Mouse (Mus musculus) forelimb bud, embryonic 11.5 days (tissue): ENCODE data around the gene Atp6v0b.

ENCODE experiments used
- DNase-seq: peaks from one replicate; pipeline ENCODE4 v3.0.0-alpha.2; 2012; ENCODE audit warnings: low read depth, low spot score

Gene Atp6v0b

DNA sequence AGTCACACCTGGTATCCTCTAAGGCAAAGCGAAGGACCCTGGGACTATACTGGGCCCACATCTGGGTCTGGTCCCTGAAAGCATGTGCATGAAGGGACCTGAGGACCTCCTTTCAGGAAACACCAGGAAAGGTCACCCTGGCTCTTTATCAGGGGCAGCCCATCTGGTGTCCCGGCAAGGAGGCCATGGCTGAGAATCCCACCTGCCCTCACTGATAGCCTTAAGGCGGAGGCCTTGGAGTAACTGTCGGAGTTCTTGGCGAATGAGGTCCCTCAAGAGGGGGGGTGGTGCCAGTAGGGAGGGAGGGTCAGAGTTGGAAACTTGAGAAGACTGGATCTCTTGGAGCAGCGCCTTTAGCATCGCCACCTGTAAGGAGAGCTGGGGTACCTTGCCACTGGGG, 15.3 kb downstream of the Atp6v0b start:
- no peak for DNase-seq

DNA sequence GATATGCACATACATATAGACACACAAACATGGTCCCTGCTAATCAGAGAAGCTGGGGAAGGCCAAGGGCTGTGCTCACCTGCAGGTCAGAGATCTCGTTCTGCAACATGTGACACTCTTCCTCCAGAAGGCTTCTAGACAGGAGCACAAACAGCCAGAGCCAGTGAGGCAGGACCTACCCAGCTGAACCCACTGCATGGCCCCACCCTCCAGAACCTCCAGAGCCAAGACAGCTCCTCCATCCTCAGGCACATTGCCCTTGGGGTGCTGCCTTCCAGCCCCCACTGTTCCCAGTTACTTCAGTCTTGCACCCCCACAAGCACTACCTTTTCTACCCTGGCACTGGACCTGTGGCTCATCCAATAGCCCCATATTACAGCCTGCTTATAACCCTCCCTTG, 16.7 kb downstream of the Atp6v0b start:
- no peak for DNase-seq

DNA sequence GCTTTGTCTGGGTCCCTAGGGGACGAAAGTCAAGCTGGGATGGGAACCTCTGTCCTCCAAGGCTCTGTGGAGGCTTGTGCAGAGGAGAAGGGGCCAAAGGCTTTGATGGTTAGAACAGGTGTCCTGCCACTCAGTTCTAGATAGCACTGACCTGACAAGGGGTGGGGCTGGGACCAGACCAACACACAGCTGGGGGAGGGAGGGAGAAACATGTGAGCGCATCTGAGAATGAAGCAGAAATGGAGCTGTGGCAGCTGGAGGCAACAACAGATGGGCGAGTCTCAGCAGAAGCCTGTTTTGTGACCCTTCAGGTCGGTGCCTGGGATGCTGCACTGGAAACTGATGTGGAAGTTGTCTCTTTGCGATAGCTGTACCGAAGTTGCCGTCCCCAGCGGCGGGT, 17.8 kb downstream of the Atp6v0b start:
- DNase-seq = no peak

DNA sequence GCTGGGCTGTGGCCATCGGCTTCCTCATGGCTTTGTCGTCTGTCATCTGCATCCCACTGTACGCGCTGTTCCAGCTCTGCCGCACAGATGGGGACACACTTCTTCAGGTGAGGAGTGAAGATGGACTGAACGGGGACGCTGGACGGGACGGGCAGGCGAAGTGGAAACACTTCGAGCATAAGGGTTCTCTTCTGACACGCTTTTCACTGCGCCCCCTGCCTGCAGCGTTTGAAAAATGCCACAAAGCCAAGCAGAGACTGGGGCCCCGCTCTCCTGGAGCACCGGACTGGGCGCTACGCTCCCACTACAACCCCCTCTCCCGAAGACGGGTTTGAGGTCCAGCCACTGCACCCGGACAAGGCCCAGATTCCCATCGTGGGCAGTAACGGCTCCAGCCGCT, 19.3 kb downstream of the Atp6v0b start:
- no peak for DNase-seq

DNA sequence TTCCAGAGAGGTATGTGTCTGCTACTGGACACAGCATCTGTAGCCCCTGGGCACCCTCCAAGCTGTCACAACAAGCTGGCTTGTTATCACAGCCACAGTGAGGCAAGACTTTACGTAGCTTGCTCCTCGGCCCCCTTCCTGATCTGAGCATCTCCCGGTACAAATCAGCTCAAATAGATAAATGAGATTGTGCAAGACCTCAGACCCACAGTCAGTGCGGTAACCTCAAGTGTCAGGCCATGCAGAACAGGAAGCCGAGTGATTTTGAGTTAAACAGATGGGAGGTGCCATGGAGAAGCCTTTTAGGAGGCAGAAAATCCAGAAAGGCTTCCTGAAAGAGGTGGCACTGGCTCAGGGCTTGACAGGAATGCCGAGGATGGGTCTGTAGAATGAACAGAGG, 20.1 kb downstream of the Atp6v0b start:
- no peak for DNase-seq

DNA sequence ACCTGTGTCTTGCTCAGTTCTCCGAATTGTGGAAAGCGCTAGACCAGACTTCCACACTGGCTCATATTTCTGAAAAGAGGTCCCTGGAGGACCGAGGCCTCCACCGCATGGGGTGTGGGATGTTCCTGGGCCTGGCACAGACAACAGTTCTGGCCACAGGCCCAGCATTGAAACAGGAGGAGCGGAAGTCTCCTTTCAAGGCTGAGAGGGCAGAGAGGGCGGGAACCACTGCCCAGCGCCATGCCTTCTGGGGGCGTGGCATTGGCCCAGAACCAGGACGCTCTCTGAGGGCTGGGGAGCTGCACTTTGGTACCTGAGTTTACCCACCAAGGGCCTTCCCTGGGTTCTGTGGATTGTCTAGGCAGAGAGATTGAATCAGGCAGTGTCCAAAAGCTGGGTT, 21.1 kb downstream of the Atp6v0b start:
- no peak for DNase-seq

DNA sequence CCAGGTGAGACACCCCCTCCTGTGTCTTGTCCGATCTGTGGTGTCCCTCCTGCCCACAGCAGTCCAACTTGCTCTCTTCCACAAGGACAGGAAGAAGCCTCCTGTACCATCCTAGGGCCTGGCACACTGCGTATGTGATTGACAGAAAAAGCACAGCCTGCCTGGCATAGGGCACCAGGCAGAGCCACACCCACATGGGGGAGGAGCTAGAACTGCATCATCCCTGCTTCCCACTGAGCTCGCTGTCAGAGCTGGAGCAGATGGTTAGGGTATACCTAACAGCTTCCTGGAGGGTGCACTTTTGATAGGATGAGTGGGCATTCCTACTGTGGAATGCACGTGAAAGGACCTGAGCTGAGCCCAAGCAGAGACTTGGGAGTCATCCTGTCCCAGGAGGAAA, 24.3 kb downstream of the Atp6v0b start:
- no peak for DNase-seq

DNA sequence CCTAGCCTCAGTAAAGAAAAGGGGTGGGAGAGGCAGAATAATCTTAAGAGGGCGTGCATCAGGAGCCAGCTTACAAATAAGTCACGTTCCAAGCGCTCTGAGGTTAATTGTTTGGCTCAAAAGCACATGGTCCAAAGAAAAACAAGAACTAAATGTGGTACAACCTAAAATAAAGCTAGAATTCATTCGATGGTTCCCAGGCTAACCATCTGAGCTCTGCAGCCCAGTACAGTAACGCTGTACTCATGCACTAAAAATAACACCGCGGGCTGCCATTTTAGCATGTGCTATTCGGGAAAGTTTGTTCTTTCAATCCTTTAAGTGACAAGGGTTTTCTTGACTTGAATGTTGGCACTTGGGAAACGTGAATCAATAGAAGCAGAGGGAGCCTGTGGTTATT, 26.6 kb downstream of the Atp6v0b start:
- no peak for DNase-seq

DNA sequence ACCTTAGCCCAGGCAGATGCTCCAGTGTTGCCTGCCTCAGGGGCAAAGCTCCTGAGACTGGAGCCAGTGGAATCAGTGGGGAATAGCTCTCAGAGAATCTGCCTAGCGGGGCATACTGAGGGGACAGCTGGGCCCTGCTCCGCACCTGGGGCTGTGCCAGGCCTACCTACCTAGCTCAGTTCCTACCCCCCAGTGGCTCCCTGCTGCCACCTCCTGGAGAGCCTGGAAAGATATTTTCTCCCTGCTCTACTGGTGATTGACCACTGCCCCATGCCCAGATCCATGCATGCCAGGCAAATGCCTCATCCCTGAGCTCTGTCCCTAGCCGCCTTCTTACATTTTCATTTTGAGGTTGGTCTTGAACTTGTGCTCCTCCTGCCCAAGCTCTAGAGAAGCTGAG, 28.3 kb downstream of the Atp6v0b start:
- DNase-seq = no peak

DNA sequence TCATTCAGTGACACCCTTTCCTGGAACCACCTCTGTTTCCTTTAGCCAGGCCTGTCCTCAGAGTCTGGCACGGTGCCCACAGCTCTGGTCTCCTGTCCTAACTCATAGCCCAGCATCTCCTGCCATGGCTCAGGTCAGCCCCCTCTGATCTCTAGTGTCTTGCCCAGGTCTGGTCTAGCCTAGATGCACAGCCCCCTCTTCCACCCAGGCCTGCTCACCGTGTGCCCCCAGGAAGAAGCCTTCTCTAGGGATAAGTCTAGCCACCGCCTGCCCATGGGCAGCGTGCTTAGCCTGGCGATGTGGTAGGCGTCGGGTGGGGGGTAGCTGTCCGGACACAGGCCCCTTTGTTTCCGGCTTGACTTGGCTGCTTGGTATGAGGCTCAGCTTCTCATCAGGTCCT, 32.0 kb downstream of the Atp6v0b start:
- no peak for DNase-seq

DNA sequence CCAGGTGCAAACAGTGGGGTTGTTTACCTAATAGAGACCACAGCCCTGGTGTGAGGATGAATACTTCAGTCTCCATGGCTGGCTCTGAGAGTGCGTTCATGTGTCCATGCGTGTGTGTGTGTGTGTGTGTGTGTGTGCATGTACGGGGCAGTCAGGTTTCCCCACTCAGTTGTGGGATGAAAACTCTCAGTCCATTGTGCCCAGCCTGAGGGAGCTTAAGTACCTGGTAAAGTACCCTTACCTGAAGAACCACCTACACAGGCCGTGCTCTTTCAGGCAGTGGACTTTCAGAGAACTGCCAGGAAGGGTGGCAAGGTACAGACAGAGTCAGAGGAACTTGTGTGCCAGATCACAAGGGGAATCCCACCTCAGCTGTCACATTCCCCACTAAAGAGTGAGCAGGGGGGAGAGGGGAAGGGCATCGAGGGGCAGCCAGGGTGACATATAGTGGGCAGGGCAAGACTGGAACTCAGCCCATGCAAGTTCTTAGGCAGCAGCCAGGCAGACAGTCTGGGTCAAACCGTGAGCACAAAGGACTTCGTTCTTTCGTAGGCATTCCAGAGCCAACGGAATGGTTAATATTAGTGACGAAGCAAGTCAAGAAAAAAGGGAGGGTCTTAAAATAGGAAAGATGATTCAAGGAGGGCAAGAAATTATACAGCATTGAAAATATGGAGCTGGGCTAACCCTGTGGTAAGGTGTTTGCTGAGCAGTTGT, 34.8 kb downstream of the Atp6v0b start:
- no peak for DNase-seq

DNA sequence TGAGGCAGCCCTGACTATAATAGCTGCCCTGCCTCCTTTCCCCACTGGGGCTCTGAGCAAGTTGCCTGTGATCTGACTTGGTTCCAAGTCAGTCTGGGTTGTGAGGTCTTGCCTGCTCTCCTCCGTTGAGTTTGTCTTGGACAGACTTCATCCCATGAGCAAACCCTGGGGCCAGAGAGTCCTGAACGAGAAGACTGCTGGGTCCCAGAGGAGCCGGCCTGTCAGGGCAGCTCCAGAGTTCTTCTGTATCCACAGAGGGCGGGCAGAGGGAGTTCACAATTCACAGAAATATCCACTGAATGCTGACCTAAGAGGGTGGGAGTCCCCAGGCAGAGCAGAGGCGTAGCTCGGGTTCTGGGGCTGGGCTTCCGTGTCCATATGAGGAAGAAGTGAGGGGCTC, 36.3 kb downstream of the Atp6v0b start:
- DNase-seq = no peak

DNA sequence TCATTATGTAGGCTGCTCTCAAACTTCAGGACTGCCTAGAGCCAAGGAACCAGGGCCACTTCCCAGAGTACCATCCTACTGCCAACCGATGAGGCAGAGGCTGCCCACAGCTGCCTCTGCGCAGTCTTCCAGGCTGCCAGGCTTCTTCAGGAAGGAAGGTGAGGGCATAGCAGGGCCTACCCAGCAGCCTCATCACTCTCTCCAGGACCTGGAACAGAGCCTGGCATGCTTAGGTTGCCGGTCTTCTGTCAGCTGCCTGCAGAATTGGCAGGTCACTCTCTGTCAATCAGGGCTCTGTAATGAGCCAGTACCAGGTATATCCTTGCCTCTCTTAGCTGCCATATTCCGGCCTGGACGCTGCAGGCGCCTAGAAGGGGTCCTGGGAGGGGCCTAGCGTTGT, 37.0 kb downstream of the Atp6v0b start:
- DNase-seq = no peak

DNA sequence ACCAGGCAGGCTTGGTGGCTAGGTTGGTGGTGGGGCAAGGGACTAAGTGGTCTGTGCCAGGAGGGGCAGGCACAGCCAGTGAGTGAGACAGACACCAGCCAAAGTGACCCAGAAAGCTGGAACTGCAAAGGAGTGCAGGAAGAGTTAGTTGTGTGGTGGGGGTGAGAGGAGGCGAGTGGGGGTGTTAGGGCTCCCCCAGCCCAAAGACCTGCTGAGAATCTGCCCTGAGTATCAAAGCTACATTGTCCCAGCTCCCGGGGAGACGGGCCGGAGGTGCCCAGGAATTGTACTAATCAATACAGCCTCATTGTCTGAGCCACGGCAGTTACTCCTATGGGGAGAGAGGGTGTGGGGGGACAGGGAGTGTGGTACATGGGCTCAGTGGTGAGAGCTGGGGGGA, 37.6 kb downstream of the Atp6v0b start:
- no peak for DNase-seq

DNA sequence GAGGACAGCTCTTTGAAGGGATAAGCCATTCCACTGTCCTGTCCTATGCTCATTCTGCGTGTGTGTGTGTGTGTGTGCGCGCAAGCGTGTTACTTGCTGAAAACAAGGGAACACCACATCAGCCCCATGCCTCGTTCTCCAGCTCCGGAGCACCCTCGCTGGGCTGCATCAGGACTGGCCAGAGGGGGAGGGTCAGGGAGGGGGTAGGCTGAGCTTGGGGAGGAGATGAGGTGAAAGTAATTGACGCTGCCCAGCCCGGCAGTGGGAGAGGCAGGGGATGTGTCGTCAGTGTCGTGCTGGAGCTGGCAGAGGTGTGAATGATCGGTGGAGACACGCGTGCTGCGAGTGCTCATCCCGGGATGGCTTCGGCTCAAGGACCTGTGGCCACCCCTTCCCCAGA, 38.1 kb downstream of the Atp6v0b start:
- no peak for DNase-seq

DNA sequence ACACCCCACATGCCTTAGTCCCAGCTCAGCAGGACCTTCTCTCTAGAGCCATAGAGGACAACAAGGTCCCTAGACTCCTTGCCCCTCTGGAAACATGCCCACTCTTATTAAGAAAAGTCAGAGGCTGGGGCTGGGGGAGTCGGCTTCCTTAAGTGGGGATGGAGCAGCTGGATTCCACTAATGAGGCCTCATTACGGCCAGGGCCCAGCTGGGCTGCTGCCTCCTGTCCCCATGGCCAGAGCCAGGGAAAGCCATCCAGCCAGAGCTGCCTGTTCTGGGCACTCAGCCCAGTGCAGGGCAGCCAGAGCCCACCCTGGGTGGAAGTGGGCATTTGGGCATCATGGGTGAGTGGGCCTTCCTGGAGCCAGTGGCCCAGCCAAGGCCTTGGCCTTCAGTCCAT, 40.1 kb downstream of the Atp6v0b start:
- DNase-seq = peak; percentile 54

DNA sequence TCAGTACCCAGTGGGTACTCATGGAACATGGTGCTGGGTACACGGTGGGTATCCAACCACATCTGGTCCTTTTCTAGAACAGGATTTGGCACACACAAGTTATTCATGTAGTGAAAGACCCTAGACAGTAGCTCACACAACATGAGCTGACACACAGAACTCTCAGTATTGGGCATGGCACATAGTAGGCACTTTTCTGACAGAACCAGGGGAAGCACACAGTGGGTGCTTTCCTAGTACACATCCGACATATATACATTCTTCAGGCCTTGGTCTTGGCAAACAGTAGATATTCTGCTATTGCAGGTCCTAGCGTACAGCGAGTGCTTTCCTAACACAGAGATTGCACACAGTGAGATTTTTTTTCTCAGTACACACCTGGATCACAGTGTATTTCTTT, 40.9 kb downstream of the Atp6v0b start:
- no peak for DNase-seq

DNA sequence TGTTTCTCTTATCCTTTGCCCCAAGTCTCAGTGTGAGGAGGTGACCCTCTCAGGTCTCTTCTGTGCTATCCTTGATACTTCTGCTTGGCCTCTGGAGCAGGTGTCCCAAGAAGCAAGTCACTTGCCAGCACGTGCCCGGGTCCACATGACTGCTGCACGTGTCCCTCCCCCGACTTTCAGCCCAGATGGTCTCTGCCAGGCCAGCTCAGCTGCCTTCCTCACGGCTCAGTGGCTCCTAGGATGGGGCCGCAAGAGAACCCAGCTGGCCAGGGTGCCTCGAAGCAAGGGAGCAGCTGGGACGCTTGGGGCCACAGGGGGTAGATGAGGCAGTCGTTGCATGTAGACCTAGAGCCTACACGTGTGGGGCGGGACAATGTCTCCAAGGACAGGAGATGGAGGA, 41.8 kb downstream of the Atp6v0b start:
- no peak for DNase-seq

DNA sequence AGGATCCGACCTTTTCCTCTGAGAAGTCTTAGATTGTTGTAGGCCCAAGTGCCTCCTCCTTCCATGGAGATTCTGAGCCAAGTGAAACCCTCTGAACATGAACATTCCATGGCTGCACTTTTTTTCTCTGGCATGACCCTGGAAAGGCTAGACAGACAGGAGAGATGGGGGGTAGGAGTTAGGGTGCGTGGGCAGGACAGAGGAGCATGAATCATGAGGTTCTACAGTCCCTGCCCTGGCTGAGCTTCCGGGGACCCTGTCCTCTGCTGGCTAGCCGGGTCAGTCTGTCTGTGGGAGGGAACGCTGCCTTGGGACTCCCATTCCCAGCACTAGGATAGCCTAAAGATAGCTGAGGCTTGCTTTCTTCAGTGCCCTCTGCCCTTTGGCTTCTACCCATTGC, 42.7 kb downstream of the Atp6v0b start:
- no peak for DNase-seq

DNA sequence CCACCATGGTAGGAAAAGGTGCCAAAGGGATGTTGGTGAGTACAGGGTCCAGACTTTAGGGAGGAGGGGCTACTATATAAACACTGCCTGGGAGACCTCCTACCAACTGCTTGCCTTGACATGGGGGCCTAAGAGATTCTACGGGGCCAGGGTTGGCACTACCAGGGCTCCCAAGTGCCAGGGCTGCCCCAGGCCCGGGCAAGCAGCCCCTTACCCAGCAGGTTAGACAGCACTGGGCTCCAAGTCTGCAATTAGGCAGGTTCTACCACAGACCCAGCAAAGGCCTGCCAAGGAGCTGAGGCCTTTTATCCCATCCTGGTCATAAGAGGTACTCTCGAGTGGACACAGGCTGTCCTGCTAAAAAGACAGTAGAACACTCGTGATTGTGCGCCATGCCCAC, 44.0 kb downstream of the Atp6v0b start:
- no peak for DNase-seq

DNA sequence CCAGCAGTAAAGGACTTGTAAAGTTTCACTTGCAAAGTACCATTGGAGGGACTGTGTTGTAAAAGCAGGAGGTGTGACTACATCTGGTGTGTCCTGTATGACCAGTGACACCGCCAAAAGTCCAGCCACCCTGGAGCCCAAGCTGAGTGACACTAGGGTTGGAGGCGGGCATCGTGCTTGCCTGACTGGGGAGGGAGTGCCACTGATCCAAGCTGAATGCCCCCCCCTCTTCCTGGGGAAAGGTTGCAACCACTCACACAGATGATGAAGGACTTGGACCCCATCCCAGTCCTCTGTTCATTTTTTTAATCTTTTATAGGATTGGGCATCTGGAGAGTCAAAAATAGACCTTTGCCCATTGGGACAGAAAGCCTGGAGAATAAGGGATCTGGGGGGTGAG, 45.6 kb downstream of the Atp6v0b start:
- DNase-seq = no peak

DNA sequence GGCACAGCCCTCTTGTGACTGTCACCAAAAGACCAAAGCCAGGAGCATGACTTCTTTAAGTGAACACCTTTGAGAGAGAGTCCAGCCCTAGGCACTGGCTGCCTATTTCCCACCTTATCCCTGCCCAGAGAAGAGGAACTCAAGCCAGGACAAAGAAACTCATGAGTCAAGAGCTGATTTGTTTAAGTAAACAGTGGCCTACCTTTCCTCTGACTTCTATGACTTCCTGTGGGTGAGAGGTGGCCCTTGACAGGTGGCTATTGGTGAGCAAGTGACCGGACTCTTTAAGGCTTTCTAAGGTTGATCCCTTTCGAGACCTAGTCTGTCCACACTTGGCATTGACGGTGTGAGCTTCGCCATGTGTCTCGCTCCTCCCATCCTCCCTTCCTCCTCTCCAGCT, 46.3 kb downstream of the Atp6v0b start:
- no peak for DNase-seq

DNA sequence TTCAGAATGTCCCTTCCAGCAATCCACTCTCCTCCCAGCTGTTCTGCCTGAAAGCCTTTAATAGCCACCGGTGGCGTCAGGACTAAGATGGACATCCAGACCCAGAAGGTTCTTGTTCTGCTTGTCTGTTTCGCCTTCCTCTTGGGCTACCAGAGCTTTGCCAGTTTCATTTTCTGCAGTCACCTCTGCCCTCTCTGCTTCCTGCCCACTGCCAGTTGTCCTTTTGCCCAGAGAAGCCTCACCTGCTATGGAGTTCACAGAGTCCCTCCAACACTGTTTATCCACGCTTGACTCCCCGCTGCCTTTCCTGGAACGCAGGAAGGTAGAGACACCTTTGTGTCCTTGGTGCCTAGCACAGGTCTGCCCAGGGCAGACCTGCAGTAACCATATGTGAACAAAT, 47.8 kb downstream of the Atp6v0b start:
- DNase-seq = no peak

DNA sequence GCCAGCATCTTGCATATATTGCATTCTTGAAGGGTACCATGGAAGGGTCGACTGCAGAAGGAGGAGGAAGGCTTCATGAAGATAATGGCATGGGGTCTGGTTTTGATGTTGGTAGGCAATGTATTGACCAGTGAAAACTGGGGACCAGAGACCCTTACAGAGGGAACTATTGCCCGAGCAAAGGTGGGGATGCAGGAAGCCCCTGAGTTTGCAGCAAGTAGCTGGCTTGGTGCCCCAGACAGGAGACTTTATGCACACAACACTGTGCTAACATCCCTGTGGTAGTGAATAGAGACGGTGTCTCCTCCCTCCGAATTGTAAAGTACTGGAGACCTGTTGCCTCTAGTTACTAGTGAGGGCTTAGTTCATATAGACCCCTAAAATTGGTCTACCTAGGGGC, 49.9 kb downstream of the Atp6v0b start:
- DNase-seq = no peak
